Mouse (Mus musculus) midbrain, embryonic 10.5 days (tissue): ENCODE measurements around the gene Snap47. TPM values are rescaled to one million over a fixed set of nuclear protein-coding genes. Genes with fewer than 3 reads are reported as not detected.
"Not testable (repeated sequence)": the region's sequence is repeated elsewhere in the genome, so short reads cannot be mapped to it uniquely, and the experiment has no call there.

Source experiments
- DNase-seq: peaks from one replicate; pipeline ENCODE4 v3.0.0-alpha.2; 2017; ENCODE audit warnings: low spot score
- H3K27ac ChIP-seq: fragments of 300-500 bp; sonication (generic); replicated peaks from 2 replicates; pipeline ENCODE4 v1.5.1; 2016; ENCODE audit warnings: mild to moderate bottlenecking
- H3K27me3 ChIP-seq: fragments of 300-500 bp; sonication (generic); 2 replicates; pipeline ENCODE4 v1.6.1; 2016; ENCODE audit warnings: low read depth, mild to moderate bottlenecking; ENCODE audit not compliant: poor library complexity, severe bottlenecking
- H3K36me3 ChIP-seq: fragments of 300-500 bp; sonication (generic); 2 replicates; pipeline ENCODE4 v1.6.1; 2016; ENCODE audit warnings: mild to moderate bottlenecking, moderate library complexity
- H3K4me1 ChIP-seq: fragments of 300-500 bp; sonication (generic); 2 replicates; pipeline ENCODE4 v1.6.1; 2016
- H3K4me3 ChIP-seq: fragments of 300-500 bp; sonication (generic); 2 replicates; pipeline ENCODE4 v1.5.1; 2016; ENCODE audit warnings: mild to moderate bottlenecking, moderate library complexity
- H3K9me3 ChIP-seq: fragments of 300-500 bp; sonication (generic); replicated peaks from 2 replicates; pipeline ENCODE4 v1.6.1; 2016; ENCODE audit warnings: mild to moderate bottlenecking
- WGBS: fragments of 180-500 bp; shearing (Covaris S2); methylation state at CpG from one replicate; pipeline ENCODE4 v1.1.7; 2016; 5-methylcytosine and 5-hydroxymethylcytosine counted together
- polyA plus RNA-seq: library from polyadenylated mRNA; unstranded; fragments of >200 nt; fragmentation: Nextera tagmentation; extraction: Ambion mirVana; gene quantifications from 2 replicates; pipeline ENCODE4 v1.2.1, GENCODE M21; 2016

The Snap47 gene
- polyA plus RNA-seq, 1 experiment from 2014 or later = 108 TPM

DNA sequence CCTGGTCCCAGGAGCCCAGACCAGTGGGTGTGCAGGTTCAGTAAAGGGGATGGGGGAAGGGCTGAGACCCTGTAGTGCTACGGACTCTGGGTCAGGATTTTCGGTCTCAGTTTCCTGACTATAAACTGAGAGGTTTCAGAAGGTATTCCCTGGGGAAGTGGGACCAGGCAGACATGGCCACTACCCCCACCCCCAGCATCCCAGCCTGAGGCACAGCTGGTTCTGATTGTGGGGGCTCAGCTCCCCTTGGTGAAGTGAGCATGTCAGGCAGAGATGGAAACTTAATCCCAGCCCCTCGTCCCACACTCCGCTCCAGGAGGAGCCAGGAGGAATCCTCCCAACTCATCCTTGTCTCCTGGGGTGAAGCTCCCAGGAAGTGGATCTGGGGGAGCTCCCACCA is 63.5 kb downstream of the Snap47 start:
- Histone ChIP-seq H3K27me3 (no peaks in the 10 kb centered on the region), H3K36me3 (no peaks in the 10 kb centered on the region), H3K27ac (no peak overlapping the region), H3K9me3 (no peaks in the 10 kb centered on the region), H3K4me3 (no peak overlapping the region), H3K4me1 (peaks cover 42% of the 10 kb centered on the region)
- DNase-seq = no peak
- 68% methylated on average over 4 of the region's 4 CpGs for WGBS

- Histone ChIP-seq H3K36me3 (no peaks in the 10 kb centered on the region), H3K4me3 (no peak overlapping the region), H3K9me3 (no peaks in the 10 kb centered on the region), H3K27ac (0 out of 2 replicates have a peak overlapping the region, but pooled peaks have one; percentile 60), H3K27me3 (no peaks in the 10 kb centered on the region), H3K4me1 (peaks cover 33% of the 10 kb centered on the region)
- 13% methylated on average over 8 of the region's 8 CpGs for WGBS
- DNase-seq = peak; percentile 28
Observed at GRCm38 (mm10) chr11:59385123-59385522, 65.9 kb downstream of the Snap47 start.

GRCm38 (mm10) chr11:59384441-59384959 is 66.5 kb downstream of the Snap47 start:
- Histone ChIP-seq H3K4me3 (no peak overlapping the region), H3K4me1 (peaks cover 29% of the 10 kb centered on the region), H3K9me3 (no peaks in the 10 kb centered on the region), H3K36me3 (no peaks in the 10 kb centered on the region), H3K27ac (peak overlapping the region; percentile 60; the same call in 1 of the 2 replicates), H3K27me3 (no peaks in the 10 kb centered on the region)
- peak; percentile 41 for DNase-seq
- 59% methylated on average over 7 of the region's 7 CpGs for WGBS

DNA sequence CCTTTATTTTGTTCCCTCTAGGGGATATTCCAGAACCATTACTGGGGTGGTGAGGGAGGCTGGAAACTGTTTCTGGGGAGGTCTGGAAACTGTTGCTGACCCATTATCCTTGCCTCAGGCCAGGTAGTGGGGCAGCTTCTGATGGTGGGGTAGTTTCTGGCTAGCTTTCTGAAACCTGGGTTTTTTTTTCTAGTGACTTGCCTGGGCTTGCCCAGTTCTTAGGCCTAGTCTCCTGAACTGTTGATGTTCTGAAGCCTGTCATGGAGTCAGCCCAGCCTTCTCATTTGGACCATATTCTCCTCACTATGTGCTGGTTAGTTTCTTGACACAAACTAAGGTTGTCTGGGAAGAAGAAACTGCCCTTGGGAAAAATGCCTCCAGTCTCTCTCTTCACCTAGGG is 71.4 kb downstream of the Snap47 start:
- Histone ChIP-seq H3K4me1 (peaks cover 11% of the 10 kb centered on the region), H3K4me3 (no peak overlapping the region), H3K36me3 (no peaks in the 10 kb centered on the region), H3K27me3 (no peaks in the 10 kb centered on the region), H3K9me3 (no peaks in the 10 kb centered on the region), H3K27ac (no peak overlapping the region)
- DNase-seq = no peak

GRCm38 (mm10) chr11:59377999-59378398 is 73.0 kb downstream of the Snap47 start:
- H3K9me3 ChIP-seq = no peaks in the 10 kb centered on the region
- H3K4me1 ChIP-seq = no peaks in the 10 kb centered on the region
- no peak overlapping the region for H3K27ac ChIP-seq
- no peaks in the 10 kb centered on the region for H3K36me3 ChIP-seq
- no peak for DNase-seq
- 90% methylated on average over 3 of the region's 3 CpGs for WGBS
- no peaks in the 10 kb centered on the region for H3K27me3 ChIP-seq
- no peak overlapping the region for H3K4me3 ChIP-seq

DNA sequence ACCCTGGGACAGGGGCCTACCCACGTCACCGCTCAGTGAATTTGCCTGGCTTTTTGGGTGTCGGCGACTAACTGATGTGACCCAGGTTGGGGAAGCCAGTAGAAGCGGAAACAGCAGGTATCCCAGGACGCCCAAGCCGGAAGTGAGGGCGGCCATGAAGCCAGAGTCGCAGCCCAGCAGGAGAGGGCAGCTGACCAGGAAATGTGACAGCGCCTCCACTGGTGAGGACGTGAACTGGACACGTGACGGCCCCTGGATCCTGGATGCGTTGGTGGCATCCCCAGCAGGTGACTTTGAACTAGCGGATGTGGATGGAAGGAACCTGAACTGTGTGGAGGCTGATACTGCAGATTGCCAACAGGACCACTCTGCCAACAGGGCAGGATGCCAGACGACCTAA is 75.5 kb downstream of the Snap47 start, which contains the start of gene Prss38:
Gene Prss38 (minus strand): TSS at position 183 of the 400 bp plus-strand sequence.
- no peak within 1 kb of the TSS for H3K4me3 ChIP-seq
- no peak within 1 kb of the TSS; the same call in 1 of the 2 replicates for H3K27ac ChIP-seq
- WGBS = 78% methylated on average over 16 of the region's 16 CpGs

DNA sequence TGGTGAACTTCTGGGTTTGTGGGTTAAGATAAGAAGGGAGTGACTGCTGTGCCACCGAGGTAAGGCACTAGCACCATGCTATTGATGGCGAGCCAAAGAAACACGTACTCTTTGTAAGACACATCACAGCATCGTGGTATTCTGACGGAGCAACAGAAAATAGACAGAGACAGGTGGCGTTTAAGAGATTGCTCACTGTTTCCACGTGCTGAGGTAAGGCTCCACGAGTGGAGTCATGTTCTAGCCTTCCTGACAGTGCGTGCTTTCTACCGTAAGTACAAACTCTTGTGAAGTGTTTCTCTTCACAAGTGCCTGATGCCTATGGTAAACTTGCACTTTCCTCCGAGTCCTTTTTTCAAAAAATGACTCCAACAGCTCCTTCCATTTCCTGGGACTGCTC is 81.1 kb downstream of the Snap47 start:
- no peaks in the 10 kb centered on the region for H3K9me3 ChIP-seq
- 84% methylated on average over 11 of the region's 11 CpGs for whole genome bisulfite sequencing
- H3K4me1 ChIP-seq = no peaks in the 10 kb centered on the region
- H3K27me3 ChIP-seq = no peaks in the 10 kb centered on the region
- H3K36me3 ChIP-seq = no peaks in the 10 kb centered on the region
- no peak for DNase-seq
- H3K4me3 ChIP-seq = no peak overlapping the region
- no peak overlapping the region for H3K27ac ChIP-seq

More for the DNA sequence above, 75.5 kb downstream of the Snap47 start, which contains the start of gene Prss38:
- Histone ChIP-seq H3K27me3 (no peaks in the 10 kb centered on the region), H3K9me3 (no peaks in the 10 kb centered on the region), H3K36me3 (no peaks in the 10 kb centered on the region), H3K4me1 (no peaks in the 10 kb centered on the region)
- DNase-seq = no peak

GRCm38 (mm10) chr11:59367955-59368354 is 83.0 kb downstream of the Snap47 start:
- WGBS = 87% methylated on average over 4 of the region's 4 CpGs
- H3K27ac ChIP-seq, H3K4me1 ChIP-seq, H3K4me3 ChIP-seq, H3K9me3 ChIP-seq, H3K27me3 ChIP-seq, H3K36me3 ChIP-seq, DNase-seq: not testable (repeated sequence)

DNA sequence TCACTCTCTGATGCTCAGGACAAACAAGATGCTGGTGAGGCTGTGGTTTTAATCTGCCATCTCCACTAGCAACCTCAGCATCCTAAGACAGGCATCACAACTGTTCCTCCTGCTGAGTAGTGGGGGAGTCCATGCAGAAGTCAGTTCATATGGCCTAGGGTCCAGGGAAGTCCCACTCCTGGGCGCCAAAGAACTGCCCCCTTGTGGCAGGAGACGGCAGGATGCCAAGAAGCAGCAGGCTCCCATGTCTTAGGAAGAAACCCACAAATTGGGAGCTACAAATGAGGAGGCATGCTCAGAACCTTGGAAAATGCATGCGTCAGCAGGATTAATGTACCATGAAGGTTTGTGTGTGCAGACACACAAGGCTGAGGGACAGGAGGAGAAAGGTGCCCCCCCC is 84.4 kb downstream of the Snap47 start:
- 32% methylated on average over 3 of the region's 3 CpGs for WGBS
- H3K4me3 ChIP-seq = no peak overlapping the region
- H3K36me3 ChIP-seq = no peaks in the 10 kb centered on the region
- no peaks in the 10 kb centered on the region for H3K27me3 ChIP-seq
- peaks cover 7% of the 10 kb centered on the region; the same call in 1 of the 2 replicates for H3K4me1 ChIP-seq
- peak; percentile 52 for DNase-seq
- H3K27ac ChIP-seq = no peak overlapping the region
- H3K9me3 ChIP-seq = no peaks in the 10 kb centered on the region

- Histone ChIP-seq H3K4me3 (no peak overlapping the region), H3K9me3 (no peaks in the 10 kb centered on the region), H3K4me1 (peaks cover 7% of the 10 kb centered on the region; the same call in 1 of the 2 replicates), H3K27me3 (no peaks in the 10 kb centered on the region), H3K27ac (no peak overlapping the region), H3K36me3 (no peaks in the 10 kb centered on the region)
- 81% methylated on average over 3 of the region's 3 CpGs for WGBS
- no peak for DNase-seq
Observed at GRCm38 (mm10) chr11:59366031-59366430, 85.0 kb downstream of the Snap47 start.

GRCm38 (mm10) chr11:59364417-59364816 is 86.6 kb downstream of the Snap47 start:
- Histone ChIP-seq H3K4me1 (peaks cover 7% of the 10 kb centered on the region; the same call in 1 of the 2 replicates), H3K4me3 (no peak overlapping the region), H3K9me3 (no peaks in the 10 kb centered on the region), H3K27me3 (no peaks in the 10 kb centered on the region), H3K36me3 (no peaks in the 10 kb centered on the region), H3K27ac (peak overlapping the region; percentile 55)
- WGBS = 77% methylated on average over 3 of the region's 3 CpGs
- DNase-seq = no peak

- peaks cover 7% of the 10 kb centered on the region; the same call in 1 of the 2 replicates for H3K4me1 ChIP-seq
- no peaks in the 10 kb centered on the region for H3K9me3 ChIP-seq
- no peaks in the 10 kb centered on the region for H3K27me3 ChIP-seq
- 92% methylated on average over 9 of the region's 9 CpGs for WGBS
- no peak overlapping the region for H3K4me3 ChIP-seq
- peak overlapping the region; percentile 55 for H3K27ac ChIP-seq
- DNase-seq = no peak
- no peaks in the 10 kb centered on the region for H3K36me3 ChIP-seq
Observed at GRCm38 (mm10) chr11:59364007-59364406, 87.0 kb downstream of the Snap47 start.

DNA sequence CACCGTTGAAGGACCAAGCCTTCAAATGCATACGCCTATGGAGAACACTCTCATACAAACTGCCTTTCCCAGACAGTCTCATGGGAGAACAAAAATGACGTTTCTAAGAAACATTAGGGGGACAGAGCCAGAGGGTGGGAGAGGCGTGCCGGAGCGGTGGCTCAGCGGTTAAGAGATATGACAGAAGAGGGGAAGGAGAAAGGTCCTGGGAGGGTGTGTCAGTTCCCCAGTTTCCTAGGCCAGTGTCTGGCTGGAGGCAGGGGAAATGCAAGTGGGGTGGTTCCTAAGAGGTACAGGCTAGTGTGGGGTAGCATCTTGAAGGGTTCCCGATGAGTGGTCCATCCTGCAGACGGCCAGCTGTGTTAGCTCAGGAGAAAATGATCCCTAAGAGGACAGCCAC is 89.7 kb downstream of the Snap47 start:
- H3K9me3 ChIP-seq = no peaks in the 10 kb centered on the region
- no peaks in the 10 kb centered on the region for H3K27me3 ChIP-seq
- no peak overlapping the region for H3K27ac ChIP-seq
- DNase-seq = no peak
- peaks cover 7% of the 10 kb centered on the region; the same call in 1 of the 2 replicates for H3K4me1 ChIP-seq
- H3K36me3 ChIP-seq = no peaks in the 10 kb centered on the region
- 90% methylated on average over 9 of the region's 9 CpGs for WGBS
- H3K4me3 ChIP-seq = no peak overlapping the region
